Mouse (Mus musculus): ENCODE data around the gene Polr1c. TPM values are rescaled to one million over a fixed set of nuclear protein-coding genes. Genes with fewer than 3 reads are reported as not detected.

Polr1c gene
- total and polyA plus RNA-seq, 3 experiments, result 195 to 197 TPM; not detected in 1

- Histone ChIP-seq H3K79me2 (ENCODE audit: control insufficient read depth, insufficient read depth, low read length, poor library complexity) (peaks cover 13% of the 10 kb centered on the region), H3K4me3 (ENCODE audit: control insufficient read depth in 1 of 2, insufficient read depth in 1 of 2, low read depth in 2 of 2, low read length in 2 of 2) (peak overlapping the region; percentile 64 to 66), H3K36me3 (ENCODE audit: control insufficient read depth in 1 of 2, insufficient read depth in 2 of 2, low read length in 2 of 2) (peaks cover 0 to 4% of the 10 kb centered on the region in 2 experiments; a peak in 2 of 4 replicates), H3K9ac (ENCODE audit: control insufficient read depth, low read depth, low read length, poor library complexity, severe bottlenecking) (peak overlapping the region; percentile 55), H3K9me3 (replicated peaks; ENCODE audit: insufficient read depth, low read length) (no peaks in the 10 kb centered on the region), H3K27me3 (ENCODE audit: control insufficient read depth in 1 of 2, insufficient read depth in 2 of 2, low read length in 2 of 2) (no peaks in the 10 kb centered on the region), H3K4me1 (ENCODE audit: control insufficient read depth in 1 of 2, insufficient read depth in 2 of 2, low read length in 2 of 2) (peaks cover 0 to 15% of the 10 kb centered on the region in 2 experiments; a peak in 2 of 4 replicates), H3K27ac (ENCODE audit: control insufficient read depth, low read depth, low read length) (peak overlapping the region; percentile 8; the same call in 1 of the 2 replicates)
- TF ChIP-seq UBTF (IDR thresholded peaks at IDR 0.05; ENCODE audit: borderline replicate concordance, insufficient read depth, low read depth, low read length) (no peak), ZMIZ1 (IDR thresholded peaks at IDR 0.05; ENCODE audit: low read depth, low read length) (no peak), GATA1 (IDR thresholded peaks at IDR 0.05; ENCODE audit: low read depth, low read length) (no peak), EP300 (IDR thresholded peaks at IDR 0.05; ENCODE audit: low read depth in 1 of 2, low read length in 2 of 2) (no peak), MEF2A (IDR thresholded peaks at IDR 0.05; ENCODE audit: extremely low read depth, insufficient replicate concordance, low read depth, low read length, poor library complexity, severe bottlenecking) (no peak), SMC3 (IDR thresholded peaks at IDR 0.05; ENCODE audit: low read depth, low read length) (peak; percentile 53), ETS1 (IDR thresholded peaks at IDR 0.05; ENCODE audit: low read depth, low read length) (no peak), TAL1 (IDR thresholded peaks at IDR 0.05; ENCODE audit: low read length) (no peak), ELF1 (IDR thresholded peaks at IDR 0.05; ENCODE audit: low read depth, low read length) (no peak), CTCF (IDR thresholded peaks at IDR 0.05 in 2 of 3, conservative IDR thresholded peaks at IDR 0.05 in 1 of 3; ENCODE audit: control insufficient read depth in 1 of 3, insufficient read depth in 1 of 3, low read depth in 2 of 3, low read length in 3 of 3, poor library complexity in 1 of 3, severe bottlenecking in 1 of 3) (peak; percentile 71 to 74 (median 72)), ZKSCAN1 (IDR thresholded peaks at IDR 0.05; ENCODE audit: low read depth, low read length) (0 out of 2 replicates have a peak, but pooled peaks have one; percentile 11), RCOR1 (IDR thresholded peaks at IDR 0.05; ENCODE audit: low read depth, low read length) (no peak), RAD21 (IDR thresholded peaks at IDR 0.05; ENCODE audit: low read depth, low read length) (peak; percentile 35), USF1 (IDR thresholded peaks at IDR 0.05; ENCODE audit: low read depth, low read length) (no peak), JUND (IDR thresholded peaks at IDR 0.05; ENCODE audit: low read depth, low read length) (no peak), ZC3H11A (IDR thresholded peaks at IDR 0.05; ENCODE audit: low read depth, low read length) (peak; percentile 35), MAZ (IDR thresholded peaks at IDR 0.05; ENCODE audit: low read depth, low read length) (no peak), TCF12 (IDR thresholded peaks at IDR 0.05; ENCODE audit: low read depth, low read length) (no peak), USF2 (IDR thresholded peaks at IDR 0.05; ENCODE audit: borderline replicate concordance in 1 of 2, insufficient read depth in 1 of 2, low read depth in 1 of 2, low read length in 2 of 2) (no peak), KAT2A (conservative IDR thresholded peaks at IDR 0.05; ENCODE audit: low read depth, low read length) (no peak), SIN3A (IDR thresholded peaks at IDR 0.05; ENCODE audit: low read length) (peak; percentile 63), POLR2A (IDR thresholded peaks at IDR 0.05; ENCODE audit: control insufficient read depth in 1 of 2, insufficient read depth in 1 of 2, low read depth in 1 of 2, low read length in 2 of 2, poor library complexity in 1 of 2) (peak in 1 of 2 experiments; percentile 53; a peak in 2 of 4 replicates), MYC (IDR thresholded peaks at IDR 0.05; ENCODE audit: low read depth, low read length) (0 out of 2 replicates have a peak, but pooled peaks have one; percentile 12), MAFK (IDR thresholded peaks at IDR 0.05; ENCODE audit: borderline replicate concordance, low read depth, low read length) (no peak), CHD1 (IDR thresholded peaks at IDR 0.05; ENCODE audit: low read depth, low read length) (no peak), HCFC1 (IDR thresholded peaks at IDR 0.05; ENCODE audit: low read depth, low read length) (0 out of 2 replicates have a peak, but pooled peaks have one; percentile 32), ZNF384 (IDR thresholded peaks at IDR 0.05; ENCODE audit: low read depth, low read length) (peak; percentile 84), MAX (IDR thresholded peaks at IDR 0.05; ENCODE audit: low read length) (no peak; the same call in 1 of the 2 replicates), MYB (IDR thresholded peaks at IDR 0.05; ENCODE audit: low read depth, low read length) (no peak), POLR2AphosphoS5 (IDR thresholded peaks at IDR 0.05; ENCODE audit: borderline replicate concordance, low read depth, low read length) (no peak), MXI1 (IDR thresholded peaks at IDR 0.05; ENCODE audit: low read depth, low read length) (peak; percentile 69; the same call in 1 of the 2 replicates), CHD2 (IDR thresholded peaks at IDR 0.05; ENCODE audit: low read length) (no peak), GABPA (IDR thresholded peaks at IDR 0.05; ENCODE audit: low read depth, low read length) (no peak), NRF1 (IDR thresholded peaks at IDR 0.05; ENCODE audit: insufficient read depth, low read depth, low read length, poor library complexity, severe bottlenecking) (no peak)
- peak; percentile 84 for DNase-seq (ENCODE audit: low read depth, low spot score)
Measured at GRCm38 (mm10) chr17:46252571-46253451, 5.0 kb upstream of the Polr1c start.

All from MEL (cell line).